Mouse (Mus musculus): ENCODE measurements around the gene Ptprd. TPM values are rescaled to one million over a fixed set of nuclear protein-coding genes. Genes with fewer than 3 reads are reported as not detected.

The Ptprd gene
- polyA plus RNA-seq, 1 experiment from 2014 or later = 15.9 TPM

DNA sequence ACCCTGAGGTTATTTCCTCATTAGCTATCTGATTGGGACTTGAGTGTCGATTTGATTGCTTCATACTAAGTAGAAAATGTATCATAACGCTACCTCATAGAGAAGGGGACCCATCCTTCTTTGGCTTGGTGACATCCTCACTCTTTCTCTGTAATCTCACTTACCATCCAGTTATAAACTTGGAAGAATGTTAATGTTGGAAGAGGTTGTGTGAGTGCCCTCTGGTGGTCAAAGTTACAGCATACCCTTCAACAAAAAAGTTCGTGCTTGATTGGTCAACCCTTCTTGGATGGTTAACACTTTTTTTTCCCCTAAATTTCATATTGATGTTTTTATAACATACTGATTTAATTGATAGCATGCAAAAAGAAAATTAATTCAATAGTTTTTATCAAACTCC, 1263.5 kb downstream of the Ptprd start:
- no peak overlapping the region for H3K4me3 ChIP-seq
- H3K9me3 ChIP-seq = no peaks in the 10 kb centered on the region
- no peak for ATAC-seq (ENCODE audit: borderline replicate concordance, extremely low read depth, low FRiP score, low TSS enrichment)
- H3K4me1 ChIP-seq = no peaks in the 10 kb centered on the region
- WGBS = 36% methylated on average over 3 of the region's 3 CpGs
- no peak overlapping the region for H3K4me2 ChIP-seq
- H3K9ac ChIP-seq = no peak overlapping the region
- H3K27me3 ChIP-seq = no peaks in the 10 kb centered on the region
- H3K27ac ChIP-seq = no peak overlapping the region
- no peaks in the 10 kb centered on the region for H3K36me3 ChIP-seq

- 77% methylated on average over 6 of the region's 6 CpGs for WGBS
- no peaks in the 10 kb centered on the region for H3K4me1 ChIP-seq
- H3K9ac ChIP-seq = no peak overlapping the region
- no peak overlapping the region for H3K4me2 ChIP-seq
- H3K4me3 ChIP-seq = no peak overlapping the region
- H3K27me3 ChIP-seq = no peaks in the 10 kb centered on the region
- no peaks in the 10 kb centered on the region for H3K36me3 ChIP-seq
- H3K9me3 ChIP-seq = no peaks in the 10 kb centered on the region
- H3K27ac ChIP-seq = no peak overlapping the region
- ATAC-seq (ENCODE audit: borderline replicate concordance, extremely low read depth, low FRiP score, low TSS enrichment) = no peak
Observed at GRCm38 (mm10) chr4:76941382-76942360, 1270.1 kb downstream of the Ptprd start.

DNA sequence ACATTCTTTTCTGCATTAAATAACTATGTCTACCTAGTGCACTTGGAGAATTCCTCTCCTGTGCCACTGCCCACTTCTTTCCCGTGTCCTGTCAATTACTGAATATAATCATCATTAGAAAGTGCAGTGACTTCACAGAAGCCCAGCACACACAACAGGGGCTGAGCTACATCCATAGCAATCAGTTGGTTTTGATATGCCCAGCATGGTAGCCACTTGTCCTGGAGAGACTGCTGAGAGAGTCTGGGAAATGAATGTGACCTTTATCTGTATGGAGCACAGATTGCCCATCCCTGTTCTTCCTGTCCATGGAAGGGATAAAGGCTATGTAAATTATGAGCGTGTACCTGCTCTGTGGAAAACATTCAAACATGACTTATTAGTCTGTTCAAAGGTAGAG, 1280.2 kb downstream of the Ptprd start:
- Histone ChIP-seq H3K9me3 (no peaks in the 10 kb centered on the region), H3K4me3 (no peak overlapping the region), H3K9ac (no peak overlapping the region), H3K4me2 (no peak overlapping the region), H3K36me3 (no peaks in the 10 kb centered on the region), H3K4me1 (no peaks in the 10 kb centered on the region), H3K27ac (no peak overlapping the region), H3K27me3 (no peaks in the 10 kb centered on the region)
- 58% methylated on average over 2 of the region's 2 CpGs for WGBS
- no peak for ATAC-seq (ENCODE audit: borderline replicate concordance, extremely low read depth, low FRiP score, low TSS enrichment)

- Histone ChIP-seq H3K4me3 (no peak overlapping the region), H3K27me3 (no peaks in the 10 kb centered on the region), H3K4me1 (no peaks in the 10 kb centered on the region), H3K4me2 (no peak overlapping the region), H3K36me3 (no peaks in the 10 kb centered on the region), H3K27ac (no peak overlapping the region), H3K9me3 (no peaks in the 10 kb centered on the region), H3K9ac (no peak overlapping the region)
- no peak for ATAC-seq (ENCODE audit: borderline replicate concordance, extremely low read depth, low FRiP score, low TSS enrichment)
- WGBS = 66% methylated on average over 5 of the region's 5 CpGs
Observed at GRCm38 (mm10) chr4:76913532-76914150, 1298.1 kb downstream of the Ptprd start.

GRCm38 (mm10) chr4:76901692-76902091, 1310.1 kb downstream of the Ptprd start:
- Histone ChIP-seq H3K4me2 (no peak overlapping the region), H3K9me3 (no peaks in the 10 kb centered on the region), H3K4me1 (no peaks in the 10 kb centered on the region), H3K36me3 (no peaks in the 10 kb centered on the region), H3K4me3 (no peak overlapping the region), H3K27me3 (no peaks in the 10 kb centered on the region), H3K9ac (no peak overlapping the region), H3K27ac (no peak overlapping the region)
- no peak for ATAC-seq (ENCODE audit: borderline replicate concordance, extremely low read depth, low FRiP score, low TSS enrichment)
- WGBS = 12% methylated on average over 1 of the region's 1 CpGs

DNA sequence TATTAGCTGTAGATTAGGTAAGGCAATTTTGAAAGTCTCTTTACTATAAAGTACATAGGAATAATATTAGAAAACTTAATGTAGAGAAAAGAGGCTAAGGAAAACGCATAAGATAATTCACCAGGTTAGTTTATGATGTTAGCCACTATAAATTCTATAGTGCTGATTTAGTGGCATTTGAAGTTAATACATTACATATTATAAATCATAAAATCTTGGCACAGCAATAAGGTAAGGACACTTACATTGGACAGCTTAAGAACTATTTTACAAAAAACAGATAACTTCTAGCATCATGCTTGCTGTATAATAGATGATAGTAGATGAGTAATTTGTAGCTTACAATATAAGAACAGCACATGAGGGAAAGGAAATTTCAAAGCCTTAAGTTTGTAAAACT, 1322.1 kb downstream of the Ptprd start:
- H3K27me3 ChIP-seq = no peaks in the 10 kb centered on the region
- no peak overlapping the region for H3K9ac ChIP-seq
- no peak for ATAC-seq (ENCODE audit: borderline replicate concordance, extremely low read depth, low FRiP score, low TSS enrichment)
- 69% methylated on average over 1 of the region's 1 CpGs for WGBS
- no peaks in the 10 kb centered on the region for H3K4me1 ChIP-seq
- H3K27ac ChIP-seq = no peak overlapping the region
- no peaks in the 10 kb centered on the region for H3K36me3 ChIP-seq
- H3K9me3 ChIP-seq = no peaks in the 10 kb centered on the region
- H3K4me3 ChIP-seq = no peak overlapping the region
- H3K4me2 ChIP-seq = no peak overlapping the region

- Histone ChIP-seq H3K4me1 (no peaks in the 10 kb centered on the region), H3K9me3 (no peaks in the 10 kb centered on the region), H3K36me3 (no peaks in the 10 kb centered on the region), H3K9ac (no peak overlapping the region), H3K27me3 (no peaks in the 10 kb centered on the region), H3K27ac (no peak overlapping the region), H3K4me2 (no peak overlapping the region), H3K4me3 (no peak overlapping the region)
- ATAC-seq (ENCODE audit: borderline replicate concordance, extremely low read depth, low FRiP score, low TSS enrichment) = no peak
- WGBS = 73% methylated on average over 3 of the region's 3 CpGs
Observed at GRCm38 (mm10) chr4:76881610-76882009, 1330.2 kb downstream of the Ptprd start.

GRCm38 (mm10) chr4:76870971-76871370, 1340.8 kb downstream of the Ptprd start:
- ATAC-seq (ENCODE audit: borderline replicate concordance, extremely low read depth, low FRiP score, low TSS enrichment) = no peak
- no peak overlapping the region for H3K4me3 ChIP-seq
- no peaks in the 10 kb centered on the region for H3K36me3 ChIP-seq
- no peaks in the 10 kb centered on the region for H3K4me1 ChIP-seq
- H3K9ac ChIP-seq = no peak overlapping the region
- H3K4me2 ChIP-seq = no peak overlapping the region
- no peaks in the 10 kb centered on the region for H3K9me3 ChIP-seq
- H3K27me3 ChIP-seq = no peaks in the 10 kb centered on the region
- no peak overlapping the region for H3K27ac ChIP-seq
- 72% methylated on average over 1 of the region's 1 CpGs for WGBS

DNA sequence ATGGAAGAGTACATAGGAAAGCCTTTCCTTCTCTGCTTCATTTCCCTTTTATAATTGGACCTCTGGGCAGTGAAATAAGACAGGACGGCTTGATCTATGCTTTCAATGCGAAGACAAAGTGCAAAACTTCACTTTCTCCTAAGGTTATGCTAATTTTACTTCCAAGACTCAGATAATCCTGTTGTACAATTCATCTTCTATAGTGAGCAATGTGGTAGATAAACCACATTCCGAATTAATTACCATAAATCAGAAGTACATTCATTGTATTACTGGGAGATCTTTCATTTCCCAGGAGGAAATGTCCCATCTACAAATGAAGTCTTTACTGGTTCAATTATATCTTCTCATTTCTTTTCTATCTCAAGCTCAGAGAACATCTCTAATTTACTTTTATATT, 1346.2 kb downstream of the Ptprd start:
- H3K36me3 ChIP-seq = no peaks in the 10 kb centered on the region
- no peak overlapping the region for H3K4me2 ChIP-seq
- H3K27ac ChIP-seq = no peak overlapping the region
- no peak overlapping the region for H3K4me3 ChIP-seq
- no peaks in the 10 kb centered on the region for H3K4me1 ChIP-seq
- no peak for ATAC-seq (ENCODE audit: borderline replicate concordance, extremely low read depth, low FRiP score, low TSS enrichment)
- no peaks in the 10 kb centered on the region for H3K27me3 ChIP-seq
- no peaks in the 10 kb centered on the region for H3K9me3 ChIP-seq
- no peak overlapping the region for H3K9ac ChIP-seq
- 81% methylated on average over 3 of the region's 3 CpGs for WGBS

DNA sequence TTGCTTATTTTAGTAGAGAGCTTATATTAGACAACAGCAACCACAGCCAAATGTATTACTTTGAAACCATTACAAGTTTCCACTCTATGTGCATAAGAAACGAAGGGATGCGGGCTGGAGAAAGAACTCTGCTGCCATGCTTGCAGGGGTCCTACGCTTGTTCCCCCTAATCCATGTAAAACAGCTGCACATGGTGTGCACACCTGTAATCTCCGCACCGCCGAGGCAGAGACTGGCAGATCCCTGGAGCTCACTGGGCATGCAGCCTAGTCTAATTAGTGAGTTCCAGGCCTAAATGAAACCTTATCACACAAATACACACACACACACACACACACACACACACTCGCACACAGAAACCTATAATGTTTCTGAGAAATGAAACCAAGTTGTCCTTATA, 1365.5 kb downstream of the Ptprd start:
- Histone ChIP-seq H3K9ac (no peak overlapping the region), H3K9me3 (no peaks in the 10 kb centered on the region), H3K4me3 (no peak overlapping the region), H3K36me3 (no peaks in the 10 kb centered on the region), H3K4me1 (no peaks in the 10 kb centered on the region), H3K27me3 (no peaks in the 10 kb centered on the region), H3K27ac (no peak overlapping the region), H3K4me2 (no peak overlapping the region)
- ATAC-seq (ENCODE audit: borderline replicate concordance, extremely low read depth, low FRiP score, low TSS enrichment) = no peak
- WGBS = 74% methylated on average over 7 of the region's 7 CpGs

GRCm38 (mm10) chr4:76839016-76839415, 1372.7 kb downstream of the Ptprd start:
- H3K4me1 ChIP-seq = no peaks in the 10 kb centered on the region
- no peak overlapping the region for H3K9ac ChIP-seq
- no peaks in the 10 kb centered on the region for H3K36me3 ChIP-seq
- H3K9me3 ChIP-seq = no peaks in the 10 kb centered on the region
- H3K27ac ChIP-seq = no peak overlapping the region
- WGBS = 63% methylated on average over 1 of the region's 1 CpGs
- H3K4me3 ChIP-seq = no peak overlapping the region
- no peaks in the 10 kb centered on the region for H3K27me3 ChIP-seq
- ATAC-seq (ENCODE audit: borderline replicate concordance, extremely low read depth, low FRiP score, low TSS enrichment) = no peak
- no peak overlapping the region for H3K4me2 ChIP-seq

GRCm38 (mm10) chr4:76812138-76812537, 1399.6 kb downstream of the Ptprd start:
- Histone ChIP-seq H3K27me3 (no peaks in the 10 kb centered on the region), H3K27ac (no peak overlapping the region), H3K9ac (no peak overlapping the region), H3K4me2 (no peak overlapping the region), H3K9me3 (no peaks in the 10 kb centered on the region), H3K4me1 (no peaks in the 10 kb centered on the region), H3K4me3 (no peak overlapping the region), H3K36me3 (no peaks in the 10 kb centered on the region)
- 65% methylated on average over 2 of the region's 2 CpGs for WGBS
- ATAC-seq (ENCODE audit: borderline replicate concordance, extremely low read depth, low FRiP score, low TSS enrichment) = no peak
